Mouse (Mus musculus): Measurements from ENCODE around the gene Fam117a. TPM values are rescaled to one million over a fixed set of nuclear protein-coding genes. Genes with fewer than 3 reads are reported as not detected.

Fam117a gene
- polyA plus RNA-seq, 1 experiment from 2014 or later = 10.5 TPM

DNA sequence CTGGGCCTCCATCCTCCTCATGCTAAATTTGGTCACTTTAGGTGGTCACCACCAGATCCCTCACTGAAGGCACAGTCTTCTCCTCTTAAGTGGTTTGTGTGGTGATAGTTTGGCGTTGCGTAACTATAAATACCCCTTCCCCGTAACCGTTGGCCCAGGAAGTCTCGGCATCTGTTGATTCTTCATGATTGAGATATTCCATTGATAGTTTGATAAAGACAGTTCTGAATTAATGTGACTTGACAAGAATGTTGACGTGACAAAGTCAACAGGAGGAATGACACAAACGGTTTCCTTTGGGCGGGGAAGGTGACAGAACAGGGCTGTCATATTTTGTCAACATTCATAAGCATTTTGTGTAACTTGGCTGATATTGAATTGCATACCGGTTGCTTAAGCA lies 16.4 kb downstream of the Fam117a start:
- WGBS = 90% methylated on average over 9 of the region's 9 CpGs
- Histone ChIP-seq H3K4me3 (replicated peaks) (no peak overlapping the region), H3K27ac (no peak overlapping the region), H3K9ac (no peak overlapping the region), H3K4me2 (no peak overlapping the region), H3K9me3 (replicated peaks) (no peaks in the 10 kb centered on the region), H3K4me1 (peaks cover 31% of the 10 kb centered on the region), H3K36me3 (peaks cover 10% of the 10 kb centered on the region), H3K27me3 (no peaks in the 10 kb centered on the region)
- ATAC-seq (replicated peaks; ENCODE audit: low FRiP score) = no peak

DNA sequence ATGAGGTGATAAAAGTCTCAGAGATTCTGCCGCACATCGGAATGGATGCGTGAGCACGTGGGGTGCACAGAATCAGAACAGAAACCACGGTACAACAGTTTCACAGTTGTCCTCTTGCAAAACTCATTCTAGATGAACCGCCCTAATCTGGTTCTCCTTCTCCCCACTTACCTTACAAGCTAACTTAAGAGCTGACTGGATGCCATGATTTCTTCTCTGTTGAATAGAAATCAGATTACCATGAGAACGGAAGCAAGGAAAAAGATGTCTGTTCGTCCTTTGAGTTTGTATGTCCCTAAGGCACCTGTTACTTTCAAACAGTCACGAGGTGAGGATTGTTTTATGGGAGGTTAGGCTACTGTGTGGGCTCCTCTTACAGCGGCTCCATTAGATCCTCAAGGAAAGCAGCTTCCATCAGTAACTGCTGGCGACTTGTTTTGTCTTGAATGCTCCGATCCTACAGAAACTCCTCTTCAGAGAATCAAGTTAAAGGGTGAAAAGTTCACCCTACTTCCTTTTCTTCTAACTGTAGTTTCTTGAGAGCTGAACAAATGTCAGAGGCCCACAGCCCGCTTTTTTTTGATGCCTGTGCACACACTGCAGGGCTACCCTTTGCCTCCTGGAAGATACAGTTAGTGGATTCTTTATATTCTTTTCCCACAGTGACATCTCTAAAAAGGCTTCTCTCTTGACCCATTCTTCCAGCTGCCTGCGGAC lies 17.6 kb downstream of the Fam117a start:
- Histone ChIP-seq H3K4me1 (peaks cover 40% of the 10 kb centered on the region), H3K27ac (peak overlapping the region; percentile 29; the same call in 1 of the 2 replicates), H3K27me3 (no peaks in the 10 kb centered on the region), H3K36me3 (no peaks in the 10 kb centered on the region), H3K4me3 (replicated peaks) (no peak overlapping the region), H3K9ac (no peak overlapping the region), H3K4me2 (no peak overlapping the region), H3K9me3 (replicated peaks) (no peaks in the 10 kb centered on the region)
- WGBS = 62% methylated on average over 14 of the region's 14 CpGs
- ATAC-seq (replicated peaks; ENCODE audit: low FRiP score) = no peak

DNA sequence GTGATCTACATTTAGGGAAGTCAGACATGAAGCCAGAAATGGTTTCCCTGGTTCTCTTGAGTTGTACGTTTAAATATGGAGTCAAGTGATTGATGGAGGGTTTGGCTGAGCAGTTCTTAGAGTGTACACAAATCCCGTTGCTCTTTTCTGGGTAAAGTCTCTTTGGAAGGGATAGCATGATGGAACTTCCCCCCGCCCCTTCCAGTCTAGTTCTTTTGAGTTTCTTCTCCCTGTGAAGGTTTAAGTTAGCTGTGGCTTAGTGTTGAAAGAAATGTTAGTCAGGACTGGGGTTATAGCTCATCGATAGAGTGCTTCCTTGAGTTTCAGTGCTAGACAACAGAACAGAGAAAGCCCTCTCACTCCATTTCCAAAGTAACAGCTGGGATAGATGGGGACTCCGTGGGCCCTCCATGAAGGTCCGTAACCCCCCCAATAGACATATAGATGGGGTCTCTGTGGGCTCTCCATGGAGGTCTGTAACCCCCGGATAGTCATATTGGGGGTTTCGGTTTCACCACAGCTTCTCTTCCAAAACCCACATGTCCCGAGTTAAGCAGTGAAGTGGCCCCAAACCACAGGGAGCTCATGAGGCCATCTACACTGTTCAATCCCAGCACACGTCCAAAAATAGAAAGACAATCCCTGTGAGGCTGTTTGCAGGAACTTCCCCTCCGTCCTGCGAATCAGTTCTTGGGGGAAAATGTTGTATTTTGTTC lies 18.3 kb downstream of the Fam117a start:
- H3K27ac ChIP-seq = no peak overlapping the region
- no peak overlapping the region for H3K9ac ChIP-seq
- H3K4me1 ChIP-seq = peaks cover 37% of the 10 kb centered on the region
- H3K9me3 ChIP-seq (replicated peaks) = no peaks in the 10 kb centered on the region
- H3K27me3 ChIP-seq = no peaks in the 10 kb centered on the region
- no peak overlapping the region for H3K4me3 ChIP-seq (replicated peaks)
- H3K36me3 ChIP-seq = no peaks in the 10 kb centered on the region
- WGBS = 83% methylated on average over 12 of the region's 12 CpGs
- ATAC-seq (replicated peaks; ENCODE audit: low FRiP score) = no peak
- no peak overlapping the region for H3K4me2 ChIP-seq

DNA sequence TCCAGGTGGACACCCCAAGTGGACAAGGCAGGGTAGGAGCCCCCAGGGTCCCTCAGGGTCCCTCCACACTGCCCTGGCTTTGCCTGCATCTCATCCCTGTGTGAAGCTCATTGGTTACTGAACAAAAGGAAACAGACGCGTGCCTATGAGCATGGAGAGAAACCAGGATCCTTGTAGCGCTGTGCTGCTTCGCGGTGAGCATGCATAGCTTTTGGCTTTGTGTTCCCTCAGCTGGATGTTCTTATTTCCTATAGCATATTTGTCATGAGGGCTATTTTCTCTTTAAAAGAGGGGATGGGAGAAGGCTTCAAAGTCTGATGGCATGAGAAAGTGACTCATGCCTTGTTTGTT lies 18.8 kb downstream of the Fam117a start:
- H3K36me3 ChIP-seq = no peaks in the 10 kb centered on the region
- H3K4me2 ChIP-seq = no peak overlapping the region
- peaks cover 32% of the 10 kb centered on the region for H3K4me1 ChIP-seq
- no peaks in the 10 kb centered on the region for H3K9me3 ChIP-seq (replicated peaks)
- no peaks in the 10 kb centered on the region for H3K27me3 ChIP-seq
- no peak overlapping the region for H3K4me3 ChIP-seq (replicated peaks)
- H3K9ac ChIP-seq = no peak overlapping the region
- no peak overlapping the region for H3K27ac ChIP-seq
- ATAC-seq (replicated peaks; ENCODE audit: low FRiP score) = no peak
- 90% methylated on average over 5 of the region's 5 CpGs for WGBS

DNA sequence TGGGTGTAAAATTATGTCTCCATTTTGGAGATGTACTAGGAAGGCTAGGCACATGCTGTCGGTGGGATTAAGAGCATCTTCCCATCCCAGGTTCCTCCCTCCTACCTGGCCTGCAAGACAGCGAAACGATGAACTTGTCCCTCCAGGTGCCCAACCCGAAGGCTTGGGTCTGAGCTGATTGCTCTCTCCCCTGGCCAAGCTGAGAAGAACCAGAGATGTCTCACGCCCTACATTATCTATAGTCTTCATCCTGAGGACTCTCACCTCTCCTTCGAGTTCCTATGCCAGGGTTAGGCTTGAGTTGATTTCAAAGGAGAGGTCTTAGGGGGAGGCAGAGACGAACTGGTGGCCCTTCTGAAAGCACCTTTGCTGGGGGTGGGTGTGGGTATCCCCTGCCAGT lies 19.2 kb downstream of the Fam117a start:
- Histone ChIP-seq H3K4me2 (no peak overlapping the region), H3K9me3 (replicated peaks) (no peaks in the 10 kb centered on the region), H3K4me1 (peaks cover 31% of the 10 kb centered on the region), H3K9ac (no peak overlapping the region), H3K27ac (peak overlapping the region; percentile 45; the same call in 1 of the 2 replicates), H3K27me3 (no peaks in the 10 kb centered on the region), H3K36me3 (no peaks in the 10 kb centered on the region), H3K4me3 (replicated peaks) (no peak overlapping the region)
- ATAC-seq (replicated peaks; ENCODE audit: low FRiP score) = no peak
- 90% methylated on average over 7 of the region's 7 CpGs for WGBS

DNA sequence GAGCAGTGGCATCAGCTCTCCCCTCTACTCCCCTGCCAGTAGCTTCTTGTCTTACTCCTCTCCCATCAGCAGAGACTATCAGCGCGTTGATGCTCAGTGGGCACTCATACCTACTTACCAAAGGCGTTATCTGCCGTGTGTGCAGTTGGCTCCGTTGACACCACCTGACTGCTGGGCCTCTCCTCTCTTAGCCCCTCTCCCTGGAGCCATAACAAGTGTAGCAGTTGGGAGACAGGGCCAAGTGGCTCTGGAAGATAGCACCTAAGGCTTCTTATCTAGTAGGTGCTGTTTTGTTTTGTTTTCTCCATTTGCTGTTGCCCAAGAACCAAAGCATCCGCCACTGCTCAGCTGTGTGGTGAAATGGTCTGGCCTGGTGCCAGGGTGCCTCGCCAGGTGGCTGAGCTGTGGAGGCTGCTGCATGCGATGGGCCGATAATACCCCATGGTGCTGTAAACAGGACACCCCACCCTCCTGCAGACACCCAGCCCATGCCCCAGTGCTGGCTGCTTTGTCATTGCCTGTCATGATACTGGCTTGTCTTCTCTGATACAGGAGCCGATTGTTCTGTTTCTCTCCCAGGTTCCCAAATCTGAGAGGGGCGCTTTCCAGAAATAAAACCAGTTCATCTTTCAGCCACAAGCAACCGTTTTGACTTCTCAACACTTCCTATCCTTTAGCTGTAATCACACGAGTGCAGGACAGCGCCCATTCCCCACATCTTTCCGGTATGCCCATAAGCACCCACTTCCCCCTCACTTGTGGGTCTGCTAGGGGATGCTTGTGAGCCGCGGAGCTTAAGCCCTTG lies 19.9 kb downstream of the Fam117a start:
- H3K9me3 ChIP-seq (replicated peaks) = no peaks in the 10 kb centered on the region
- H3K27me3 ChIP-seq = no peaks in the 10 kb centered on the region
- no peaks in the 10 kb centered on the region for H3K36me3 ChIP-seq
- peaks cover 31% of the 10 kb centered on the region for H3K4me1 ChIP-seq
- ATAC-seq (replicated peaks; ENCODE audit: low FRiP score) = peak; percentile 81
- H3K4me3 ChIP-seq (replicated peaks) = no peak overlapping the region
- peak overlapping the region; percentile 45; the same call in 1 of the 2 replicates for H3K27ac ChIP-seq
- H3K4me2 ChIP-seq = no peak overlapping the region
- no peak overlapping the region for H3K9ac ChIP-seq
- WGBS = 79% methylated on average over 17 of the region's 17 CpGs

DNA sequence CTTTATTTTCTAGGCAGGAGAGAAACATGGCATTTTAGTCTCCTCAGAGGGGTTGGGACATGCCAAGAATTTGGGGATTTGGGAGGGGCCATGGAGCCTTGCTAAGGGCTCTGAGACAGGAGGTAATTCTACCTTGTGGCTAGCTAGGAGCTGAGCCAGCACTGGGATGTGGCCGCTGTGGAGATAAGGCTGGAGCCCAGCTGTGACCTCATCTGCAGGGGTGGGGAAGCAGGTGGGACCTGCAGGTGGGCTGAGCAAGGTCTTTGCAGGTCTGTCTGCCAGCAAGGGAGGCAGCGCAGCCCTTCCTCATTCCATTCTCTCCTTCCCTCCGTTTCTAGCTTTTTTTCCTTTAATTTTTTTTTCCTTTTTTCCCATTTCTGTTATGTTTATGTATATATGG lies 21.4 kb downstream of the Fam117a start:
- Histone ChIP-seq H3K27ac (peak overlapping the region; percentile 27; the same call in 1 of the 2 replicates), H3K9me3 (replicated peaks) (no peaks in the 10 kb centered on the region), H3K27me3 (no peaks in the 10 kb centered on the region), H3K4me1 (peaks cover 31% of the 10 kb centered on the region), H3K4me3 (replicated peaks) (no peak overlapping the region), H3K4me2 (no peak overlapping the region), H3K36me3 (no peaks in the 10 kb centered on the region), H3K9ac (no peak overlapping the region)
- ATAC-seq (replicated peaks; ENCODE audit: low FRiP score) = no peak
- 56% methylated on average over 3 of the region's 3 CpGs for WGBS

DNA sequence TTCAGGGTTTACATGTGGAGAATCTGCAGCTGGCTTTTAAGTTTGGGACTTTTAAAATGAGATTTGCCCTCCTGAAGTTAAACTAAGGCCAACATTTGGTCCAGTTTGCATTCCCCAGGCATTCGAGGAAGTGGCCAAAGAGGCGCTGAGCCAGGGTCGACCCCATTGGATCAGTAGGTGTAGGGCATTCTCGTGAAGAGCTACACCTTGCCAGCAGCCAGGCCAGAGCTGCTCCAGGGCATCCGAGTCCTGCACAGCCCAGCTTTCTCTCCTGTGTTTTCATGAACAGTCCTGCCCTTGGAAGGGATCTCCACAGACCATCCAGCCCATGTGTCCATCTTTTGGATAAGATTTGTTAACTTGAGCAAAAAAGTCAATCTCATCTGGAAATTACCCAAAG lies 27.6 kb downstream of the Fam117a start:
- Histone ChIP-seq H3K4me2 (no peak overlapping the region), H3K4me1 (peaks cover 9% of the 10 kb centered on the region), H3K9ac (no peak overlapping the region), H3K4me3 (replicated peaks) (no peak overlapping the region), H3K36me3 (no peaks in the 10 kb centered on the region), H3K27ac (no peak overlapping the region), H3K27me3 (no peaks in the 10 kb centered on the region), H3K9me3 (replicated peaks) (no peaks in the 10 kb centered on the region)
- no peak for ATAC-seq (replicated peaks; ENCODE audit: low FRiP score)
- WGBS = 88% methylated on average over 5 of the region's 5 CpGs

DNA sequence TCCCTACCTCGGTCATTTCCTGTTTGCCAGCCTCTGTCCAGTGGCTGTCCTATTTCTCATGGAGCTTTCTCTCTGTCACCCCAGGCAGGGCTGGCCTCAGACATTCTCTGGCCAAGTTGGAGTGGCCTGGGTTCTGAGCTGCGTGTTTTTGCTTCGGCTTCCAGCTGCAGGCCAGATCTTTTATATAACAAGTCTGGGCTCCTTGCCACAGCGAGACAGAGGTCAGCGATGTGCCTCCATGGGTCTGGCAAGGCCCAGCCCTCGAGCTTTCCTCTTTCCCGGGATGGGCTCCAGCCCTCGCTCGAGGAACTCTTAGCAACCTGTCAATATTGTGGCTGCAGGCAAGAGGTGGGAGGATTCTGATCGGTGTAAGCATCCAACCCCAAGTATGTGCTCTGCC lies 28.8 kb downstream of the Fam117a start:
- no peak overlapping the region for H3K4me3 ChIP-seq (replicated peaks)
- H3K9me3 ChIP-seq (replicated peaks) = no peaks in the 10 kb centered on the region
- peaks cover 21% of the 10 kb centered on the region for H3K4me1 ChIP-seq
- ATAC-seq (replicated peaks; ENCODE audit: low FRiP score) = no peak
- no peak overlapping the region for H3K4me2 ChIP-seq
- H3K27ac ChIP-seq = peak overlapping the region; percentile 25; the same call in 1 of the 2 replicates
- H3K9ac ChIP-seq = no peak overlapping the region
- no peaks in the 10 kb centered on the region for H3K27me3 ChIP-seq
- 61% methylated on average over 10 of the region's 10 CpGs for WGBS
- no peaks in the 10 kb centered on the region for H3K36me3 ChIP-seq

DNA sequence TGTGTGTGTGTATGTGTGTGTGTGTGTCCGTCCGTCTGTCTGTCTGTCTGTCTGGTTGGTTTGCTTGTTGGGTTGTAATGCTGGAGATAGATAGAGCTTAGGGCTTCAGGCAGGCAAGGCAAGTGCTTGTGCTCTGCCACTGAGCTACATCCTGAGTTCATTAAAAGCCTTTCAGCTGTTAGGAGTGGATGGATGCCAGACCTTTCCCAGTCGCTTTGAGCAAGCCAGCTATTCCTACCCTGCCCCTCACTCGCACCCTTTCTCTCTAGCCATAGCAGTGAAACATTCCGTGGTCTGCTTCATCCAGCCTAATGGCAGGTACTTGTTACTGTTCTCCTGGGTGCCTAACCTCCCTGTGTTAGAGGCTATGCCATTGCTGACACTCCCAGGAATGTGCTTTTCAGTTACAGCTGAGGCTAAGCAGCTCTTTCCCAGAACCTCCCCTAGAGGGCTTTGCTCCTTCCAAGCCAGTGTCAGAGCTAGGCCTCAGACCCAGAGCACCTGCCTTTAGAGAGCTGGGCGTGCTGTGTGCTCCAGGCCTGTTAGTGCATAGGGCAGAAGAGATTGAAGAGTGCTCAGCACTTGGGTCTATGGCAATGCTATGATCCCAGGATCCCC lies 29.6 kb downstream of the Fam117a start:
- Histone ChIP-seq H3K9me3 (replicated peaks) (no peaks in the 10 kb centered on the region), H3K36me3 (no peaks in the 10 kb centered on the region), H3K4me1 (peaks cover 22% of the 10 kb centered on the region), H3K9ac (no peak overlapping the region), H3K4me3 (replicated peaks) (no peak overlapping the region), H3K27me3 (no peaks in the 10 kb centered on the region), H3K4me2 (no peak overlapping the region), H3K27ac (no peak overlapping the region)
- WGBS = 73% methylated on average over 6 of the region's 6 CpGs
- ATAC-seq (replicated peaks; ENCODE audit: low FRiP score) = no peak

DNA sequence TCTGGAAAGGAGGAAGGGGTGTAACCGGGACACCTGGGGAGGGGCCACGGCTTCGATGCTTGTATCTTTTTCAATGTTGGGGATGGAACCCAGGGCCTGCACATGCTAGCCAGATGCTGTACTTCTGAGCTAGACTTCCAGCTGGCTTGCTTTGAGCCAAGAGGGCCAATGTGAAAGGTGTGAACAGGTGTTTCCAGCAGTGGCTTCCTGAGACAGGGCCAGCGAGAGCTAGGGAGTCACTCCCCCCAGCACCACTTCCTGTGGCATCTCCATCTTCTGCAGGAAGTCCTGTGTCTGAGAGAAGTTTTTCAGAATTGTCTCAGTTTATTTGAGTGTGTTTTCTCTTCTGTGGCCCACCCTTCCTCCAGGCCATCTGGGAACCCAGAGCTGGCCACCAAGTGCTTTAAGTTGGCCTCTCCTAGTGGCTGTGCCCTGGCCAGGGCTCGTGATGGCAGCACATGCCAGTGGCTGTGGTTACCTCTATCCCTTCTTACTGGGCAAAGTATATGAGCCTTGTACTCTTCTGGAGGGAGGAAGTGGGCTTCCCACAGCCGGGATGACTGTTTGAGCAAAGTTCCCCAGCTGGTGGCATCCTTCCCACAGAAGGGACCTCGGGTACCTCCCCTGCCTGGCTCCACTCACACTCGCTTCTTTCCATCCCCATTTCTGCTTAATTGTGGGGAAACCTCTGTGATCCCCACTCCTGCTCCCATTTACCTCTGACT lies 30.4 kb downstream of the Fam117a start:
- H3K9ac ChIP-seq = no peak overlapping the region
- no peaks in the 10 kb centered on the region for H3K27me3 ChIP-seq
- no peaks in the 10 kb centered on the region for H3K9me3 ChIP-seq (replicated peaks)
- peaks cover 26% of the 10 kb centered on the region for H3K4me1 ChIP-seq
- no peak overlapping the region for H3K4me3 ChIP-seq (replicated peaks)
- 88% methylated on average over 8 of the region's 8 CpGs for WGBS
- no peak for ATAC-seq (replicated peaks; ENCODE audit: low FRiP score)
- H3K36me3 ChIP-seq = peaks cover 4% of the 10 kb centered on the region
- no peak overlapping the region for H3K4me2 ChIP-seq
- no peak overlapping the region for H3K27ac ChIP-seq

Data from kidney, embryonic 15.5 days (tissue).